Mouse (Mus musculus) hindbrain, embryonic 11.5 days (tissue): Measurements from ENCODE around the gene Vmn1r39. TPM values are rescaled to one million over a fixed set of nuclear protein-coding genes. Genes with fewer than 3 reads are reported as not detected.
"Not testable (repeated sequence)": the region's sequence is repeated elsewhere in the genome, so short reads cannot be mapped to it uniquely, and the experiment has no call there.

Source experiments
- ATAC-seq: fragments of 200-750 bp; cut with Nextera tagmentation; 2 replicates; pipeline ENCODE4 v1.8.0; 2017; ENCODE audit warnings: mild to moderate bottlenecking, moderate TSS enrichment, moderate library complexity; ENCODE audit not compliant: low FRiP score
- DNase-seq: peaks from one replicate; pipeline ENCODE4 v3.0.0-alpha.2; 2015; ENCODE audit warnings: low spot score
- H3K27ac ChIP-seq: fragments of 300-500 bp; sonication (generic); 2 replicates; pipeline ENCODE4 v1.5.1; 2014; ENCODE audit warnings: mild to moderate bottlenecking, low read depth, low read length
- H3K27me3 ChIP-seq: fragments of 300-500 bp; sonication (generic); 2 replicates; pipeline ENCODE4 v1.6.1; 2014; ENCODE audit warnings: mild to moderate bottlenecking, low read length, moderate library complexity, mixed read lengths; ENCODE audit not compliant: control insufficient read depth, insufficient read depth
- H3K36me3 ChIP-seq: fragments of 300-500 bp; sonication (generic); 2 replicates; pipeline ENCODE4 v1.6.1; 2014; ENCODE audit warnings: mild to moderate bottlenecking, low read length, moderate library complexity, mixed read lengths; ENCODE audit not compliant: control insufficient read depth, insufficient read depth
- H3K4me1 ChIP-seq: fragments of 300-500 bp; sonication (generic); replicated peaks from 2 replicates; pipeline ENCODE4 v1.6.1; 2014; ENCODE audit warnings: low read length, mixed read lengths; ENCODE audit not compliant: control insufficient read depth, insufficient read depth
- H3K4me2 ChIP-seq: fragments of 300-500 bp; sonication (generic); replicated peaks from 2 replicates; pipeline ENCODE4 v1.6.1; 2014; ENCODE audit warnings: mild to moderate bottlenecking, low read depth, low read length
- H3K4me3 ChIP-seq: fragments of 300-500 bp; sonication (generic); 2 replicates; pipeline ENCODE4 v1.5.1; 2014; ENCODE audit warnings: low read depth, low read length
- H3K9ac ChIP-seq: fragments of 300-500 bp; sonication (generic); 2 replicates; pipeline ENCODE4 v1.6.1; 2014; ENCODE audit warnings: low read depth, low read length
- H3K9me3 ChIP-seq: fragments of 300-500 bp; sonication (generic); 2 replicates; pipeline ENCODE4 v1.6.1; 2016; ENCODE audit warnings: low read length; ENCODE audit not compliant: control insufficient read depth
- polyA plus RNA-seq: library from polyadenylated mRNA; unstranded; fragments of >200 nt; fragmentation: Nextera tagmentation; extraction: Ambion mirVana; gene quantifications from 2 replicates; pipeline ENCODE4 v1.2.1, GENCODE M21; 2014

Gene Vmn1r39
- polyA plus RNA-seq, 1 experiment from 2014 or later: not detected

DNA sequence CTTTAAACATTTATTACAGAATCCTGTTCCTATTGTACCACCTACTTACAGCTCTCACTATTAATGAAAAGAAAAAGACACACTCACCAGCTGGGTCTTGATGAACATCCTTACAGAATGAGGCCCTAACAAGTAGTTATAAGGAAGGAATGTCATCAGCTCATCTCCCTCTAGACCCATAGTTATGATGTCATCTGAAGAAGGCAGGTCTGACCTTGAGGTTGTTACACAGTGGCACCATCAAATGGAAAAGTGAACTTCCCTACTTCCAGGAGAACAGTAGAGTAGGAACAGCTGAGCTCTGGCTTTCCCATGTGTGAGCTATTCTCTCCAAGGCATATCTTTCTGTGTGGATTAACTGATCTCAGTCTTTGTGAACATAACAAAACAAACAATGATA is 27.9 kb downstream of the Vmn1r39 start, which contains the start of gene Vmn1r38:
TSS of gene Vmn1r38 (minus strand) at position 101 of the 400 bp plus-strand sequence.
- not testable (repeated sequence) for H3K9me3 ChIP-seq, H3K36me3 ChIP-seq, H3K9ac ChIP-seq, H3K27me3 ChIP-seq, H3K4me2 ChIP-seq, DNase-seq, H3K27ac ChIP-seq, H3K4me3 ChIP-seq, H3K4me1 ChIP-seq, ATAC-seq

Other genes starting within 250 kb of the Vmn1r39 start
- not detected in 2 replicates for gene Vmn1r33, start 192.3 kb downstream of the Vmn1r39 start, polyA plus RNA-seq
- gene Vmn1r34, start 166.7 kb downstream of the Vmn1r39 start, polyA plus RNA-seq: not detected in 2 replicates
- gene Vmn1r35, start 124.7 kb downstream of the Vmn1r39 start, polyA plus RNA-seq: not detected in 2 replicates
- gene Vmn1r36, start 91.4 kb downstream of the Vmn1r39 start, polyA plus RNA-seq: not detected in 2 replicates
- gene Vmn1r37, start 81.2 kb downstream of the Vmn1r39 start, polyA plus RNA-seq: not detected in 2 replicates
- not detected in 2 replicates for gene Vmn1r38, start 28.0 kb downstream of the Vmn1r39 start, polyA plus RNA-seq
- 49.4 and 52.7 TPM in 2 replicates for gene Gng12, start 85.8 kb upstream of the Vmn1r39 start, polyA plus RNA-seq
- gene Gadd45a, start 226.8 kb upstream of the Vmn1r39 start, polyA plus RNA-seq: 17.7 and 19.8 TPM in 2 replicates